8 mouse cellular contexts compared by ENCODE assay signal in genomic region chr12:112875225-112876013, GRCm38 (mm10). TPM values are rescaled to one million over a fixed set of nuclear protein-coding genes. Genes with fewer than 3 reads are reported as not detected.
DNase-seq lines count a peak whose midpoint lies in the region; ATAC-seq and TF ChIP-seq lines count a peak whose summit lies in the region.

No protein-coding gene starts in this region.

- 25% methylated on average over 16 of the region's 16 CpGs for WGBS in embryonic facial prominence, embryonic 11.5 days
- 22% methylated on average over 16 of the region's 16 CpGs for WGBS in limb, embryonic 11.5 days
- WGBS in midbrain, embryonic 14.5 days: 25% methylated on average over 16 of the region's 16 CpGs
- 26% methylated on average over 16 of the region's 16 CpGs for WGBS in small intestine, adult 2 months

- H3K9me3 ChIP-seq in embryonic facial prominence, embryonic 11.5 days (replicated peaks; ENCODE audit: control insufficient read depth, low read length): no peaks in the 10 kb centered on the region
- no peaks in the 10 kb centered on the region for H3K9me3 ChIP-seq in limb, embryonic 11.5 days (ENCODE audit: control insufficient read depth, low read length)
- H3K9me3 ChIP-seq in midbrain, embryonic 14.5 days (ENCODE audit: control insufficient read depth, low read length): no peaks in the 10 kb centered on the region

- H3K27ac ChIP-seq in embryonic facial prominence, embryonic 11.5 days (replicated peaks; ENCODE audit: low read depth, low read length): no peak overlapping the region
- no peak overlapping the region for H3K27ac ChIP-seq in limb, embryonic 11.5 days (replicated peaks; ENCODE audit: low read depth, low read length)
- H3K27ac ChIP-seq in midbrain, embryonic 14.5 days (replicated peaks; ENCODE audit: low read depth, low read length): no peak overlapping the region
- no peak overlapping the region for H3K27ac ChIP-seq in small intestine, adult 2 months (ENCODE audit: insufficient read depth, low read depth, low read length)

- peak; percentile 88 for TF ChIP-seq CTCF in small intestine, adult 2 months (IDR thresholded peaks at IDR 0.05; ENCODE audit: extremely low read depth, insufficient read length, insufficient replicate concordance, low read depth, low read length)

- no peaks in the 10 kb centered on the region for H3K36me3 ChIP-seq in embryonic facial prominence, embryonic 11.5 days (replicated peaks; ENCODE audit: control insufficient read depth, insufficient read depth, low read depth, low read length)
- H3K36me3 ChIP-seq in limb, embryonic 11.5 days (ENCODE audit: control insufficient read depth, insufficient read depth, low read length): no peaks in the 10 kb centered on the region
- no peaks in the 10 kb centered on the region for H3K36me3 ChIP-seq in midbrain, embryonic 14.5 days (ENCODE audit: control insufficient read depth, insufficient read depth, low read length)
- no peaks in the 10 kb centered on the region for H3K36me3 ChIP-seq in small intestine, adult 2 months (ENCODE audit: control insufficient read depth, insufficient read depth, low read length)

- peaks cover 6% of the 10 kb centered on the region; the same call in 1 of the 2 replicates for H3K4me1 ChIP-seq in embryonic facial prominence, embryonic 11.5 days (ENCODE audit: control insufficient read depth, insufficient read depth, low read length)
- H3K4me1 ChIP-seq in limb, embryonic 11.5 days (ENCODE audit: control insufficient read depth, insufficient read depth, low read length): peaks cover 19% of the 10 kb centered on the region
- H3K4me1 ChIP-seq in midbrain, embryonic 14.5 days (ENCODE audit: control insufficient read depth, insufficient read depth, low read length): peaks cover 10% of the 10 kb centered on the region; the same call in 1 of the 2 replicates
- H3K4me1 ChIP-seq in small intestine, adult 2 months (ENCODE audit: control insufficient read depth, insufficient read depth, insufficient read length, low read length): peaks cover 39% of the 10 kb centered on the region

- H3K4me2 ChIP-seq in embryonic facial prominence, embryonic 11.5 days (ENCODE audit: low read depth, low read length): no peak overlapping the region
- H3K4me2 ChIP-seq in limb, embryonic 11.5 days (ENCODE audit: low read depth, severe bottlenecking): no peak overlapping the region
- H3K4me2 ChIP-seq in midbrain, embryonic 14.5 days (ENCODE audit: low read length): no peak overlapping the region

- H3K4me3 ChIP-seq in embryonic facial prominence, embryonic 11.5 days (ENCODE audit: low read depth, low read length): no peak overlapping the region
- no peak overlapping the region for H3K4me3 ChIP-seq in limb, embryonic 11.5 days (ENCODE audit: low read depth, low read length)
- H3K4me3 ChIP-seq in midbrain, embryonic 14.5 days (replicated peaks; ENCODE audit: low read depth, low read length): no peak overlapping the region
- H3K4me3 ChIP-seq in small intestine, adult 2 months (ENCODE audit: low read depth, low read length): no peak overlapping the region

- H3K27me3 ChIP-seq in embryonic facial prominence, embryonic 11.5 days (ENCODE audit: control insufficient read depth, insufficient read depth, low read length): peaks cover 52% of the 10 kb centered on the region
- H3K27me3 ChIP-seq in limb, embryonic 11.5 days (ENCODE audit: control insufficient read depth, insufficient read depth, low read length): peaks cover 55% of the 10 kb centered on the region
- H3K27me3 ChIP-seq in midbrain, embryonic 14.5 days (ENCODE audit: control insufficient read depth, insufficient read depth, low read length): peaks cover 55% of the 10 kb centered on the region
- H3K27me3 ChIP-seq in small intestine, adult 2 months (ENCODE audit: control insufficient read depth, insufficient read depth, low read length): peaks cover 5% of the 10 kb centered on the region; the same call in 1 of the 2 replicates

- ATAC-seq in embryonic facial prominence, embryonic 11.5 days (replicated peaks; ENCODE audit: insufficient number of reproducible peaks, low FRiP score, low TSS enrichment, low read depth): peak; percentile 30
- ATAC-seq in limb, embryonic 11.5 days (ENCODE audit: insufficient number of reproducible peaks, low FRiP score, low TSS enrichment, low read depth): 0 out of 2 replicates have a peak, but pooled peaks have one; percentile 18
- peak; percentile 52; the same call in 1 of the 2 replicates for ATAC-seq in midbrain, embryonic 14.5 days (ENCODE audit: low FRiP score, low TSS enrichment)

- peak; percentile 89 for DNase-seq in 3T3-L1 (ENCODE audit: low read depth, low spot score)
- DNase-seq in adrenal gland, postnatal 36 days: peak; percentile 93 to 97
- DNase-seq in embryonic facial prominence, embryonic 11.5 days (ENCODE audit: low spot score): peak; percentile 95
- DNase-seq in heart, adult 18-20 months: peak; percentile 91 to 96
- DNase-seq in kidney, adult 8-10 months: peak; percentile 78 to 90
- DNase-seq in limb, embryonic 11.5 days (ENCODE audit: low spot score): peak; percentile 93
- peak; percentile 92 for DNase-seq in midbrain, embryonic 14.5 days

- TF ChIP-seq POLR2A in small intestine, adult 2 months (IDR thresholded peaks at IDR 0.05; ENCODE audit: low read depth, low read length): no peak

- no peak overlapping the region for H3K9ac ChIP-seq in embryonic facial prominence, embryonic 11.5 days (replicated peaks; ENCODE audit: low read length)
- H3K9ac ChIP-seq in limb, embryonic 11.5 days (ENCODE audit: low read length): no peak overlapping the region
- H3K9ac ChIP-seq in midbrain, embryonic 14.5 days (replicated peaks; ENCODE audit: low read length): no peak overlapping the region

RNA-seq across cellular contexts. Expression of gene Gpr132, which starts 7.4 kb away (rescaled TPM):
- total RNA-seq in adrenal gland, postnatal 36 days (2021): under 1 TPM; 0.33 to 0.40 TPM
- polyA plus RNA-seq in embryonic facial prominence, embryonic 11.5 days (2014; fragmentation: Nextera tagmentation; extraction: Ambion mirVana): 0.15 TPM in 1 of 2 replicates, not detected in the other
- total RNA-seq in heart, adult 18-20 months (2021): 1 to 10 TPM in 1 of 2 experiments, under 1 TPM in 1; 0.37 to 1.3 TPM
- polyA plus RNA-seq in limb, embryonic 11.5 days (2014; fragmentation: Nextera tagmentation; extraction: Ambion mirVana): not detected in 2 replicates
- 0.08 TPM in 1 of 2 replicates, not detected in the other for polyA plus RNA-seq in midbrain, embryonic 14.5 days (2014; fragmentation: Nextera tagmentation; extraction: Ambion mirVana)
- 5.4 and 8.2 TPM in 2 replicates for polyA plus RNA-seq in small intestine, adult 2 months (2012; rRNA removed)

RNA-seq across cellular contexts. Expression of gene Cdca4, which starts 46.2 kb away (rescaled TPM):
- total RNA-seq in adrenal gland, postnatal 36 days (2021): 10 to 100 TPM; 14.7 to 19.5 TPM
- 175 and 179 TPM in 2 replicates for polyA plus RNA-seq in embryonic facial prominence, embryonic 11.5 days (2014; fragmentation: Nextera tagmentation; extraction: Ambion mirVana)
- 1 to 10 TPM; 5.1 to 5.6 TPM for total RNA-seq in heart, adult 18-20 months (2021)
- 180 and 189 TPM in 2 replicates for polyA plus RNA-seq in limb, embryonic 11.5 days (2014; fragmentation: Nextera tagmentation; extraction: Ambion mirVana)
- polyA plus RNA-seq in midbrain, embryonic 14.5 days (2014; fragmentation: Nextera tagmentation; extraction: Ambion mirVana): 45.0 and 60.8 TPM in 2 replicates
- 8.0 and 15.8 TPM in 2 replicates for polyA plus RNA-seq in small intestine, adult 2 months (2012; rRNA removed)

RNA-seq across cellular contexts. Expression of gene Jag2, which starts 54.2 kb away (rescaled TPM):
- total RNA-seq in adrenal gland, postnatal 36 days (2021): 1 to 10 TPM; 4.3 to 6.5 TPM
- 3.5 and 5.7 TPM in 2 replicates for polyA plus RNA-seq in embryonic facial prominence, embryonic 11.5 days (2014; fragmentation: Nextera tagmentation; extraction: Ambion mirVana)
- 10 to 100 TPM; 31.5 to 38.6 TPM for total RNA-seq in heart, adult 18-20 months (2021)
- polyA plus RNA-seq in limb, embryonic 11.5 days (2014; fragmentation: Nextera tagmentation; extraction: Ambion mirVana): 4.0 and 4.7 TPM in 2 replicates
- 15.1 and 18.5 TPM in 2 replicates for polyA plus RNA-seq in midbrain, embryonic 14.5 days (2014; fragmentation: Nextera tagmentation; extraction: Ambion mirVana)
- 6.2 and 9.1 TPM in 2 replicates for polyA plus RNA-seq in small intestine, adult 2 months (2012; rRNA removed)
